Mouse (Mus musculus): ENCODE results near the gene Angpt4. TPM values are rescaled to one million over a fixed set of nuclear protein-coding genes. Genes with fewer than 3 reads are reported as not detected.

Angpt4 gene
- polyA plus RNA-seq, 1 experiment, result 0.80 TPM

DNA sequence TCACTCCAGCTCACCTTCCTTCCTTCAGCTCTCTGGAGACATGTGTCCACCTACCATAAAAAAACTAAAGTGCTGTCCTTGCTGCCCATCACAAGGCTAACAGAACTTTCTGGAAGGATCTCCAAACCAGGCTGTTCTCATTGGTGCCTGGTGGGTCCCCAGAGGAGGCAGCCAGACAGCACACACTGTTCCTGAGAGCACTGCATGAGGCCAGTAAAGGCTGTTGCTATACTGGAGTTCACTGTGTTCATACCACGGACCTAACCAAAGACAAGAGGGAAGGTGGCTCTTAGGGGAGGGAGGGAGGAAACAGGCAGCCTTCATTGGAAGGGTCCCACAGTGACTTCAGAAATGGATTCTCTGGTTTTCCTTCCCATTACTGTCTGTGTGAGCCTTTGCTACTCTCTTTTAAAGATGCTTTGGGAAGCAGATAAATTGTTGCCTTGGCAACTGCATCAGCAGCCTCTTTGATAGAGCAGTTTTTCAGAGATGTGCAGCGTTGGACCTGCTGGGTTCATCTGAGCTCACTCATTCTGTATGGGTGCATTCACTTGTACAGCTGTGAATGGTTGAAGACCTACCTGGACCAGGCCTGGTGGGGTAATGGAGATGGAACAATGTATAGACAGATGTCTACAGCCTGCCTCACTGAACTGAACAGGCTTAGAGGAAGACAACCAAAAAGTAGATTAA, 38.2 kb downstream of the Angpt4 start:
- peaks cover 8% of the 10 kb centered on the region for H3K4me1 ChIP-seq (replicated peaks; ENCODE audit: control insufficient read depth, insufficient read depth, low read length)
- 79% methylated on average over 2 of the region's 2 CpGs for WGBS
- H3K4me3 ChIP-seq (ENCODE audit: control insufficient read depth, insufficient read depth, low read length), result no peak overlapping the region
- H3K27ac ChIP-seq (ENCODE audit: control insufficient read depth, insufficient read depth, low read length), result no peak overlapping the region
- DNase-seq, result no peak
- H3K36me3 ChIP-seq (ENCODE audit: control insufficient read depth, insufficient read depth, low read length), result no peaks in the 10 kb centered on the region
- H3K27me3 ChIP-seq (ENCODE audit: control insufficient read depth, insufficient read depth, low read length), result no peaks in the 10 kb centered on the region
- TF ChIP-seq POLR2A (IDR thresholded peaks at IDR 0.05; ENCODE audit: control insufficient read depth, extremely low read depth, insufficient read depth, low read length, poor library complexity) (no peak), CTCF (IDR thresholded peaks at IDR 0.05; ENCODE audit: borderline replicate concordance, control insufficient read depth, extremely low read depth, insufficient read depth, low read length, poor library complexity) (no peak)

DNA sequence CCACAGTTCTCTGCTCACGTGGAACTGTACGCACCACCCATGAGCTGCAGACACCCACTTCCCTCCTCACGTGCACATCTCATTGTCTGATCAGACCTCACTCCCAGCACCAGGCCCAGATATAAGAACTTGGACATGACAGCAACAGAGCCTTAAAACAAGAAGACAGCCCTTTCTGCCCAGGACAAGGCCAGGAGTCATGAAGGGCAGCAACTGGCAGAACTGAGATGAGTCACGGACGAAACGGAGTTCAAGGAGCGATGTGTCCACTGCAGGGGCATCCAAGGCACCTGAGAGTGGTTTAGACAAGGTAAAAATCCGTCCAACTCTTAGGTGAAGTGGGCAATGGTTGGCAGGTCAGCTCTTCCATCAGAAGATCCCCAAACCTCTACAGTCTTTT, 42.7 kb downstream of the Angpt4 start:
- H3K36me3 ChIP-seq (ENCODE audit: control insufficient read depth, insufficient read depth, low read length), result no peaks in the 10 kb centered on the region
- no peak for DNase-seq
- TF ChIP-seq POLR2A (IDR thresholded peaks at IDR 0.05; ENCODE audit: control insufficient read depth, extremely low read depth, insufficient read depth, low read length, poor library complexity) (no peak), CTCF (IDR thresholded peaks at IDR 0.05; ENCODE audit: borderline replicate concordance, control insufficient read depth, extremely low read depth, insufficient read depth, low read length, poor library complexity) (no peak)
- no peaks in the 10 kb centered on the region for H3K4me1 ChIP-seq (replicated peaks; ENCODE audit: control insufficient read depth, insufficient read depth, low read length)
- 69% methylated on average over 8 of the region's 8 CpGs for WGBS
- H3K27ac ChIP-seq (ENCODE audit: control insufficient read depth, insufficient read depth, low read length), result no peak overlapping the region
- H3K27me3 ChIP-seq (ENCODE audit: control insufficient read depth, insufficient read depth, low read length), result no peaks in the 10 kb centered on the region
- no peak overlapping the region for H3K4me3 ChIP-seq (ENCODE audit: control insufficient read depth, insufficient read depth, low read length)

DNA sequence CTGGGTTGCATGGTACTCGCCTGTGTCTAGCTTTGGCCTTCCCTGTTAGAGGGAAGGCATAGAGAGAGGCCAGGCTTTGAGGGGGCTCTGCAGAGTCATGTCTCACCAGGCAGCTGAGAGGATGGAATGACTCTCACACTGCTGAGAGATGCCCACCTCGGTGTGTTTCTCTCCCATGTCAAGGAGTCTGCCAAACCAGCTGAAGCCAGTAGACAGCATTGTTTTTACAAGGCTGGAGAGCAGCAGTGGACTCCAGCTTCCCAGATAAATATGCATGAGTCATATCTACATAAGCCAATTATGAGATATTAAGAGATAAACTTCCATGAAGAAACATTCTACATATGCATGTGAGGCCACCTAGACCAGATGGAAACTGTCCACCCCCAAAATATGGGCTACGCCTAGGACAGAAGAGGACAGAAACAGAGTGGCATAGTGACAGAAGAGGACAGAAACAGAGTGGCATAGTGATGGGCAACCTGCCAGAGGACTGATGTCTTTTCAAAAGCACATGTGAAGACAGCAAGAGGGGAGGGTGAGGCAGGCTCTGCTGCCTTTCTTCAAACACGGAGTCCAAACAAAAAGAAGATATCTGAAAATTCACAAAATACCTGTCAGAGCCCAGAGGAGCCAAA, 45.6 kb downstream of the Angpt4 start:
- DNase-seq, result no peak
- 93% methylated on average over 4 of the region's 4 CpGs for WGBS

DNA sequence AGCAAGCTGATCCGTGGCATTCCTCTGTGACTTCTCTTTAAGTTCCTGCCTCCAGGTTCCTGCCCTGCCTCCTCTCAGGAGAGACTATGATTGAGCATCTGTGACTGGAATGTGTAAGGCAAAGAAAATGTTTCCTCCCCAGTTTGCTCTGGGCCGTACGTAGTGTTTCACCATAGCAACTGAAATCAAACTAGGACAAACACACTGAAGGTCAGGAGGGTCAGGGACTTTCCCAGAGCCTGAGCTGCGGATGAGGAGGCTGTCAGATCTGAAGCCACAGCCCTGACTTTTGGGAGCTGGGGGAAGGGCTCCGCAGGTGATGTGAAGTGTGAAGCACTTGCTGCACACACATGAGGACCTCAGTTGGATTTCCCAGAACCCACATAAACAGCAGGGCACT, 48.3 kb downstream of the Angpt4 start:
- Histone ChIP-seq H3K27me3 (ENCODE audit: control insufficient read depth, insufficient read depth, low read length) (no peaks in the 10 kb centered on the region), H3K27ac (ENCODE audit: control insufficient read depth, insufficient read depth, low read length) (no peak overlapping the region), H3K36me3 (ENCODE audit: control insufficient read depth, insufficient read depth, low read length) (no peaks in the 10 kb centered on the region), H3K4me3 (ENCODE audit: control insufficient read depth, insufficient read depth, low read length) (no peak overlapping the region), H3K4me1 (replicated peaks; ENCODE audit: control insufficient read depth, insufficient read depth, low read length) (peaks cover 15% of the 10 kb centered on the region)
- DNase-seq, result no peak
- 88% methylated on average over 5 of the region's 5 CpGs for WGBS
- no peak for TF ChIP-seq POLR2A (IDR thresholded peaks at IDR 0.05; ENCODE audit: control insufficient read depth, extremely low read depth, insufficient read depth, low read length, poor library complexity)

More for the DNA sequence above, 45.6 kb downstream of the Angpt4 start:
- 0 out of 2 replicates have a peak, but pooled peaks cover 4% of the 10 kb centered on the region for H3K4me1 ChIP-seq (replicated peaks; ENCODE audit: control insufficient read depth, insufficient read depth, low read length)
- no peak overlapping the region for H3K4me3 ChIP-seq (ENCODE audit: control insufficient read depth, insufficient read depth, low read length)
- no peaks in the 10 kb centered on the region for H3K27me3 ChIP-seq (ENCODE audit: control insufficient read depth, insufficient read depth, low read length)
- no peak for TF ChIP-seq POLR2A (IDR thresholded peaks at IDR 0.05; ENCODE audit: control insufficient read depth, extremely low read depth, insufficient read depth, low read length, poor library complexity)
- no peak for TF ChIP-seq CTCF (IDR thresholded peaks at IDR 0.05; ENCODE audit: borderline replicate concordance, control insufficient read depth, extremely low read depth, insufficient read depth, low read length, poor library complexity)
- no peaks in the 10 kb centered on the region for H3K36me3 ChIP-seq (ENCODE audit: control insufficient read depth, insufficient read depth, low read length)
- H3K27ac ChIP-seq (ENCODE audit: control insufficient read depth, insufficient read depth, low read length), result no peak overlapping the region

DNA sequence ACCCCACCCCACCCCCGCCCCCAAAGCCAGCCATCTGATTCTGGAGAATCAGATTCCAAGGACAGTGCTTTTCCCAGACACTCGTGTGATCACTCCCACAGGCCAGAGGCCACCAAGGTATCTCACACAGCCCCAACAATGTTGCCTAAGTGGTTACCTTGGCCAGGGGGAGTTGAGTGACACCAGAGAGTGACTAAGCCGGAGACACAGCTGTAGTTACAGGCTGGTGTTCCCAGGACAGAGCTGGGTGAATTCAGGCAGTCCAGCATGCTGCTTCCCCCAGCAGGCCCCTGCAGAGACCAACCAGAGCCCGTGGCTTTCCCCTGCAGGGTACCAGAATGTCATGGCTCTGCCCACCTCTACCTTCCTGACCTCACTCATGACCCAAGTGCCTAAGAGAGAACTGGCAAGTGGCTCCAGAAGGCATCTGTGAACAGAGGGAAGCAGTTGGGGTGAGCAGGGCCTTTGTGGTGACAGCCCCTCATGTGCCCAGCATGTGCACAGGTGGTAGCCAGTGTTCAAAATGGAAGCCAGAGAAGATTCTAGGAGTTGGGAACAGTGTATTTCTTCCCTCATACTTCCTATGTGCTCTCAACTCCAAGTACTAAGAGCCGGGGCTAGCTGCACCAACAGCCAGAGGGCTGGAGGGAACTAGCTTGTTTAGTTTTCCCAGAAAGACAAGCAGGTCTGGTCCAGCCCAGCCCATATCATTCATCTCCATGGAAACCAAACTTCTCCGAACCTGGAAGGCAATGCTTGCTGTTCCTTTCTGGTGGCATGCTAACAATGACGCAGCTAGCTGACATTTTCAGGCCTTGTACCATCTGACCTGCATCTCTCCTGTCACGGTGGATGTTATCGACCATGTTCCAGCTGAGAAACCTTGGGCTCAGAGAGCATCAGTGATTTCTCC, 50.5 kb downstream of the Angpt4 start:
- no peaks in the 10 kb centered on the region for H3K36me3 ChIP-seq (ENCODE audit: control insufficient read depth, insufficient read depth, low read length)
- 82% methylated on average over 9 of the region's 9 CpGs for WGBS
- no peak overlapping the region for H3K27ac ChIP-seq (ENCODE audit: control insufficient read depth, insufficient read depth, low read length)
- TF ChIP-seq POLR2A (IDR thresholded peaks at IDR 0.05; ENCODE audit: control insufficient read depth, extremely low read depth, insufficient read depth, low read length, poor library complexity), result no peak
- no peak for TF ChIP-seq CTCF (IDR thresholded peaks at IDR 0.05; ENCODE audit: borderline replicate concordance, control insufficient read depth, extremely low read depth, insufficient read depth, low read length, poor library complexity)
- no peak for DNase-seq
- H3K27me3 ChIP-seq (ENCODE audit: control insufficient read depth, insufficient read depth, low read length), result no peaks in the 10 kb centered on the region
- H3K4me3 ChIP-seq (ENCODE audit: control insufficient read depth, insufficient read depth, low read length), result no peak overlapping the region
- H3K4me1 ChIP-seq (replicated peaks; ENCODE audit: control insufficient read depth, insufficient read depth, low read length), result peaks cover 15% of the 10 kb centered on the region

DNA sequence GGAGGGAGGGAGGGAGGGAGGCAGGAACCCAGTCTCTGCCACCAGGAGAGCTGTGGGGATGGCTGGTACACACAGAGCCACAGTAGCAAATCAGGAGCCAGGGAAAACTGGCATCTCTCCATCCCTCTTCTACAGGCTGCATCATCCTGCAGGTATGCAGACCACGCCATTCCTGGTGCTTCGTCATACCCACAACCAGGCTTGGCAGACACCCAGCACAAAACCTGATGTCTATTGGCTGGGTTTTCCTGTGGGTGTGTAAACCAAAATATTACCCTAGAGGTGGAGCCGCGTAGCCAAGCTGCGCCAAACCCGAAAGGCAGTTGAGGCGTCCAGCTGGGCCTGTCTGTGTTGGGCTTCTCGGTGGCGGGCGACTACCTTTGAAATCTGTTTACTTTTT, 51.5 kb downstream of the Angpt4 start:
- TF ChIP-seq CTCF (IDR thresholded peaks at IDR 0.05; ENCODE audit: borderline replicate concordance, control insufficient read depth, extremely low read depth, insufficient read depth, low read length, poor library complexity) (no peak), POLR2A (IDR thresholded peaks at IDR 0.05; ENCODE audit: control insufficient read depth, extremely low read depth, insufficient read depth, low read length, poor library complexity) (no peak)
- DNase-seq, result no peak
- peaks cover 15% of the 10 kb centered on the region for H3K4me1 ChIP-seq (replicated peaks; ENCODE audit: control insufficient read depth, insufficient read depth, low read length)
- H3K27ac ChIP-seq (ENCODE audit: control insufficient read depth, insufficient read depth, low read length), result no peak overlapping the region
- WGBS, result 21% methylated on average over 10 of the region's 10 CpGs
- no peaks in the 10 kb centered on the region for H3K36me3 ChIP-seq (ENCODE audit: control insufficient read depth, insufficient read depth, low read length)
- no peak overlapping the region for H3K4me3 ChIP-seq (ENCODE audit: control insufficient read depth, insufficient read depth, low read length)
- no peaks in the 10 kb centered on the region for H3K27me3 ChIP-seq (ENCODE audit: control insufficient read depth, insufficient read depth, low read length)

Data from thymus, adult 2 months (tissue).